Mouse (Mus musculus) hindbrain, embryonic 13.5 days (tissue): ENCODE results near the gene Calr4. TPM values are rescaled to one million over a fixed set of nuclear protein-coding genes. Genes with fewer than 3 reads are reported as not detected.
A peak's percentile ranks its signal among the peaks of the same experiment; 100 is the strongest.

Experiments used
- ATAC-seq: fragments of 200-750 bp; cut with Nextera tagmentation; 2 replicates; pipeline ENCODE4 v1.8.0; 2017; ENCODE audit warnings: moderate TSS enrichment; ENCODE audit not compliant: low FRiP score
- H3K27ac ChIP-seq: fragments of 300-500 bp; sonication (generic); 2 replicates; pipeline ENCODE4 v1.5.1; 2015; ENCODE audit warnings: inconsistent platforms, mild to moderate bottlenecking, moderate library complexity
- H3K27me3 ChIP-seq: fragments of 300-500 bp; sonication (generic); 2 replicates; pipeline ENCODE4 v1.6.1; 2015; ENCODE audit warnings: mild to moderate bottlenecking, inconsistent platforms
- H3K36me3 ChIP-seq: fragments of 300-500 bp; sonication (generic); 2 replicates; pipeline ENCODE4 v1.6.1; 2015; ENCODE audit warnings: mild to moderate bottlenecking, inconsistent platforms
- H3K4me1 ChIP-seq: fragments of 300-500 bp; sonication (generic); replicated peaks from 2 replicates; pipeline ENCODE4 v1.6.1; 2015; ENCODE audit warnings: inconsistent platforms
- H3K4me2 ChIP-seq: fragments of 300-500 bp; sonication (generic); 2 replicates; pipeline ENCODE4 v1.6.1; 2015; ENCODE audit warnings: inconsistent platforms, mild to moderate bottlenecking, moderate library complexity
- H3K4me3 ChIP-seq: fragments of 300-500 bp; sonication (generic); 2 replicates; pipeline ENCODE4 v1.5.1; 2015; ENCODE audit warnings: mild to moderate bottlenecking, inconsistent platforms
- H3K9ac ChIP-seq: fragments of 300-500 bp; sonication (generic); 2 replicates; pipeline ENCODE4 v1.6.1; 2015; ENCODE audit warnings: mild to moderate bottlenecking, inconsistent platforms
- H3K9me3 ChIP-seq: fragments of 300-500 bp; sonication (generic); 2 replicates; pipeline ENCODE4 v1.6.1; 2016; ENCODE audit warnings: inconsistent platforms
- WGBS: fragments of 180-500 bp; shearing (Covaris S2); methylation state at CpG from one replicate; pipeline ENCODE4 v1.1.7; 2015; 5-methylcytosine and 5-hydroxymethylcytosine counted together
- polyA plus RNA-seq: library from polyadenylated mRNA; unstranded; fragments of >200 nt; fragmentation: Nextera tagmentation; extraction: Ambion mirVana; gene quantifications from 2 replicates; pipeline ENCODE4 v1.2.1, GENCODE M21; 2015

Calr4 gene
- polyA plus RNA-seq, 1 experiment from 2014 or later: 2.2 TPM

DNA sequence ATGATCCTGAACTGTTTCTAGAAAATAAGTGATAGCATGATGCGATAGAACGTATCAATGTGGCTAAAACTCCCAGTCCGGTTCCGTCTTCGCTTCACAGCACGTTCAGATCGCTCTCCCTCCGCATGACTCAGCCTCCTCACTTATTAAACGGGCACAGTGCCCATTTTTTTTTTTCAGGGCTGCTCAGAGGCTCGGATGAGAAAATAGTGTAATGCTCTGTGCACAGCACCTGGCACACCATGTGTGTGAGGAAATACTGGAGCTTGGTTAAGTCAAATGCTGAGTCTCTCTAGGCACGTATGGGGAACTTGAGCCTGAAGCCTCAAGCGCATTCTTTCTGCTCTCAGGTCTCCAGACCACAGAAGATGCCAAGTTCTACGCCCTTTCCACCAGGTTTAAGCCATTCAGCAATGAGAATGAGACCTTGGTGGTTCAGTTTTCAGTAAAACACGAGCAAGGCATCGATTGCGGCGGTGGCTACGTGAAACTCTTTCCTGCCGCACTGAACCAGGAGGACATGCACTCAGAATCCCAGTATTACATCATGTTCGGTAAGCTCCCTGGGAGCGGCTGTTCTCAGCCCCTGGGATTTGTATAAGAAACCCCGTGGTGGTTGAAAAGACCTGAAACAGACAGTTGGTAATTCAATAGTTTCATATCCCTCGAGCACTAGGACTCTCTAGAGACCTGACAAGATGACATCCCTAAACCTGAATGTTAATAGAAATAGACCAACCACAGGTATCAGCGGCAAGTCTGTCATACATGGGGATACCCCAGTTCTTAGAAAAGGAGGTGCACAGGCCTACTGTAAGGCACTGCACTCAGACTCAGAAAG, 4.4 kb downstream of the Calr4 start:
- ATAC-seq: no peak
- Histone ChIP-seq H3K9me3 (no peaks in the 10 kb centered on the region; the same call in 1 of the 2 replicates), H3K4me2 (no peak overlapping the region), H3K4me1 (peaks cover 46% of the 10 kb centered on the region), H3K36me3 (no peaks in the 10 kb centered on the region), H3K9ac (no peak overlapping the region), H3K4me3 (no peak overlapping the region), H3K27me3 (no peaks in the 10 kb centered on the region), H3K27ac (no peak overlapping the region)
- 75% methylated on average over 24 of the region's 24 CpGs for WGBS

DNA sequence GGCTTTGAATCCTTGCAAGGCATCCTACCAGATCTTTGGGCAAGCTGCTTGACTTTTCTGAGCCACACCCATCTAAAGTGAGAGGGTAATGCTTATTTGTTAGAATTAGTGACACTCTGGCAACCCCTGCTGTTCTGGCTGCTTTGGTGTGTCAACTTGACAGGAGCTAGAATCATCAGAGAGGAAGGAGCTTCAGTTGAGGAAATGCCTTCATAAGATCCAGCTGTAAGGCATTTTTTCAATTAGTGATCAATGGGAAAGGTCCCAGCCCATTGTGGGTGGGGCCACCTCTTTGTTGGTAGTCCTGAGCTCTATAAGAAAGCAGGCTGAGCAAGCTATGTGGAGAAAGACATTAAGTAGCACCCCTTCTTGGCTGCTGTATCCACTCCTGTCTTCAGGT, 6.9 kb downstream of the Calr4 start:
- no peaks in the 10 kb centered on the region for H3K36me3 ChIP-seq
- no peaks in the 10 kb centered on the region; the same call in 1 of the 2 replicates for H3K9me3 ChIP-seq
- H3K27me3 ChIP-seq: no peaks in the 10 kb centered on the region
- no peak overlapping the region for H3K4me3 ChIP-seq
- no peak for ATAC-seq
- H3K4me2 ChIP-seq: no peak overlapping the region
- peaks cover 26% of the 10 kb centered on the region for H3K4me1 ChIP-seq
- H3K9ac ChIP-seq: no peak overlapping the region
- peak overlapping the region; percentile 52; the same call in 1 of the 2 replicates for H3K27ac ChIP-seq

DNA sequence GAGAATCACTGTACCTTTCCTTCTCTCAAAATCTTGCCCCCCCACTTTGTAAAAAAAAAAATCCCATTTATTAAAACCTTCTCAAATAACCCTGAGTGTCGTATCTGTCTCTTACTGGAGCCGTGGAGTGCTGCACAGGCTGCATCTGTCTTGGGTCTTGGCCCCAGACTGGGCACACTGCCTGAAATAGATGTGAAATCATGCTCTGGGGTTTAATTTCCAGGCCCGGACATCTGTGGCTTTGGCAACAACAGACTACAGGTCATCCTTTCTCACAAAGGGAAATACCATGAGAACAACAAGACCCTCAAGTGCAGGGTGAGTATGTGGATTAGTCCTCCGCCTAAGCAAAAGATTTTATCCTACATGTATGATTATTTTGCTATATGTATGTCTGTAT, 7.6 kb downstream of the Calr4 start:
- H3K4me3 ChIP-seq: no peak overlapping the region
- H3K36me3 ChIP-seq: no peaks in the 10 kb centered on the region
- H3K9me3 ChIP-seq: no peaks in the 10 kb centered on the region; the same call in 1 of the 2 replicates
- peak; percentile 50; the same call in 1 of the 2 replicates for ATAC-seq
- 0 out of 2 replicates have a peak overlapping the region, but pooled peaks have one; percentile 52 for H3K27ac ChIP-seq
- no peak overlapping the region for H3K9ac ChIP-seq
- no peaks in the 10 kb centered on the region for H3K27me3 ChIP-seq
- H3K4me1 ChIP-seq: peaks cover 19% of the 10 kb centered on the region
- WGBS: 43% methylated on average over 4 of the region's 4 CpGs
- no peak overlapping the region for H3K4me2 ChIP-seq

DNA sequence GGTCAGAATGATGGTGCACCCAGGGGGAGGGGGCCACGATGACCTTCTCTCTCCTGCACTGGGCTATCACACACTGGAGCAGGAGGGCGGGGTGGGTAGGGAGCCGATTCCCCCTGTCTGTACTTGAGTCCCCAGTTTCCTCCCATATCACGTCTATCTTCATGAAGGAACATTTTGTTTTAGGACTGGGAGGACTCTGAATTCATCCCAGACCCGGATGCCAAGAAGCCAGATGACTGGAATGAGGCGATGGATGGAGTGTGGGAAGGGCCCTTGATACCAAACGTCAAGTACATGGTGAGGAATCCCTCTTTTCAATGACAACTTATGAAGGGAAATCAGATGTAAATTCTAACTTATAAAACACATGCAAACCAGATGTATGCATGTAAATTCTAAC, 10.2 kb downstream of the Calr4 start:
- no peak overlapping the region for H3K4me2 ChIP-seq
- no peak overlapping the region for H3K4me3 ChIP-seq
- H3K9ac ChIP-seq: no peak overlapping the region
- H3K27ac ChIP-seq: no peak overlapping the region
- ATAC-seq: no peak
- 88% methylated on average over 7 of the region's 7 CpGs for WGBS
- no peaks in the 10 kb centered on the region for H3K36me3 ChIP-seq
- no peaks in the 10 kb centered on the region for H3K27me3 ChIP-seq
- no peaks in the 10 kb centered on the region; the same call in 1 of the 2 replicates for H3K9me3 ChIP-seq
- H3K4me1 ChIP-seq: peaks cover 10% of the 10 kb centered on the region; the same call in 1 of the 2 replicates

DNA sequence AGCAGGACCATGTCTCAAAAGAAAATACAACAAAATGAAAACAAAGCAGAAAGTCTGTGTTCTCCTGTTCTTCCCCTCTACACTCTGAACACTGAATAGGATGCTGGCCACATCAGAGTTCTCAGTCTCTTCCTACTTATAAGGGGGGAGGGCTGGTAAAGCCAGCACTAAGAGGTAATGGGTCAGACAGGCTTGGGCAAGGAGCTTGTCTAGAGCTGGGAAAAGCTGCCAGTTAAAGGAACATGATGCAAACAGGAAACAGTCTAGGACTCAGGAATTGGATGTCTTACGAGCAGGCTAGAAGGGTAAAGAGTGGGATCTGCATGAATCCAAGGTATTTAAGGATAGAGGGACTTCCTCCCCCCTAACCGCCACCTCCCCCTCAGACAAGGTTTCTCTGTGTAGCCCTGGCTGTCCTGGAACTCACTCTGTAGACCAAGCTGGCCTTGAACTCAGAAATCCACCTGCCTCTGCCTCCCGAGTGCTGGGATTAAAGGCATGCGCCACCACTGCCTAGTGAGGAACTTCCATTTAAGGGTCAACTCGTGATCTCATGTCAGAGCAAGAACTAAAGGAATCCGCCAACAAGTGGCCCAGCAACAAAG, 10.8 kb downstream of the Calr4 start:
- Histone ChIP-seq H3K4me3 (no peak overlapping the region), H3K27ac (no peak overlapping the region), H3K9ac (no peak overlapping the region), H3K4me2 (no peak overlapping the region), H3K4me1 (peaks cover 10% of the 10 kb centered on the region; the same call in 1 of the 2 replicates), H3K27me3 (no peaks in the 10 kb centered on the region), H3K36me3 (no peaks in the 10 kb centered on the region), H3K9me3 (no peaks in the 10 kb centered on the region)
- no peak for ATAC-seq
- 89% methylated on average over 6 of the region's 6 CpGs for WGBS

DNA sequence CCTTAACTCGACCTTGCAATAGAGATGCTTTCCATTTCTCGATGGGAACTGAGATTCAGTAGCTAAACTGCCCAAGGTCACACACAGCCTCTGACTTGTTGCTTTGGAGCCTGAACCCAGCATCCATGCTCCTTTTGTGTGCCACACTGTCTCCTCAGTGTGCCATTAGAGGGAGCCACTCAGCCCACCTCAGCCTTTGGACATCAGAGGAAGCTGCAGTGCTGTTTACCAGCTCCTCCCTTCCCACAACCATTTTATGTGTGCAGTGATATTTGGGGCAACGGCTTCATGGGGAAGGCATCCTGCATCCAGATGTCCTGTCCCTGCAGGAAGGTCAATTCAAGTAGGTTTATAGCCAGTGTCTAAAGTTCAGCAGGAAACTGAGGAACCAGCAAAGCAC, 17.3 kb downstream of the Calr4 start:
- no peak overlapping the region for H3K4me3 ChIP-seq
- no peak for ATAC-seq
- H3K9me3 ChIP-seq: no peaks in the 10 kb centered on the region
- H3K27ac ChIP-seq: no peak overlapping the region
- no peak overlapping the region for H3K9ac ChIP-seq
- H3K36me3 ChIP-seq: no peaks in the 10 kb centered on the region
- no peak overlapping the region for H3K4me2 ChIP-seq
- no peaks in the 10 kb centered on the region for H3K27me3 ChIP-seq
- no peaks in the 10 kb centered on the region for H3K4me1 ChIP-seq
- WGBS: 49% methylated on average over 3 of the region's 3 CpGs

DNA sequence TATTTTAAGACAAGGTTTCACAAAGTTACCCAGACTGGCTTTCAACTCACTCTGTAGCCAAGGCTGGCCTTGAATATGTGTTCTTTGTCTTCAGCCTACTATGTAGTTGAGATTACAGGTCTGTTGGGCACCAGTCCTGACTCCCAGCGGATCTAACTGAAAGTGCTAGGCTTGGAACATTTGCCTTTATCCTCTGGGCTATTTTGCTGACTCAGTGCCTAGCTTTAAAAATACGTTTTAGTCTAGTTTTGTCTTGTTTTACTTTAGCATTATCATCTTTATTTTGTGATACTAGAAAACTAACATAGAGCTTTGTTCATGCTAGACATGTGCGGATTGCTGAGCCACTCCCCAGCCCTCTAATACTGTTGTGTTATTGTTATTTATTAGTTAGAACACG, 17.9 kb downstream of the Calr4 start:
- no peak overlapping the region for H3K4me3 ChIP-seq
- H3K36me3 ChIP-seq: no peaks in the 10 kb centered on the region
- H3K9me3 ChIP-seq: no peaks in the 10 kb centered on the region
- no peaks in the 10 kb centered on the region for H3K27me3 ChIP-seq
- no peak overlapping the region for H3K4me2 ChIP-seq
- H3K9ac ChIP-seq: no peak overlapping the region
- H3K4me1 ChIP-seq: no peaks in the 10 kb centered on the region
- no peak for ATAC-seq
- 81% methylated on average over 4 of the region's 4 CpGs for WGBS
- H3K27ac ChIP-seq: no peak overlapping the region

DNA sequence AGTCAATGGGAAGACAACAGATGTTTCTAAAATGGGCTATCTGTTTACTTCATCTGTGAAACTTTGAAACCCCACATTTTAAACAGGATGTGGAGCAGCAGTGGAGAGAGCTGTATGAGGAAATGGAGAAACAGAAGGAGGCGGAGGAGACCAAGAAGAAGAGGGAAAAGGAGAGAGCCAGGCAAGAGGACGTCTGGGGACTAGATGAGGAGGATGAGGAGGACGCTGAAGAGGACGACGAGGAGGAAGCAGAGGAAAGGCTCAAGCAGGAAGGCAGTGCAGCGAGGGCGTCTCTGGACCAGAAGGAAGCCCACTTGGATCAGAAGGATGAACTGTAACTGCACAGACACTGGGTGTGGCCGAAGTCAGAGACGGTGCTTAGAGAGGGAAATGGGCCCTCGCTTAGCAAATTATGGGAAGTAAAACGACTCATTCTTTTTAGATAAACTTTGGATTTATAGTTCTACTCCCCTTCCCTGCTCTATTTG, 19.4 kb downstream of the Calr4 start:
- Histone ChIP-seq H3K4me1 (no peaks in the 10 kb centered on the region), H3K27me3 (no peaks in the 10 kb centered on the region), H3K4me3 (no peak overlapping the region), H3K36me3 (no peaks in the 10 kb centered on the region), H3K4me2 (no peak overlapping the region), H3K9ac (no peak overlapping the region), H3K27ac (no peak overlapping the region), H3K9me3 (no peaks in the 10 kb centered on the region)
- WGBS: 76% methylated on average over 11 of the region's 11 CpGs
- ATAC-seq: no peak

DNA sequence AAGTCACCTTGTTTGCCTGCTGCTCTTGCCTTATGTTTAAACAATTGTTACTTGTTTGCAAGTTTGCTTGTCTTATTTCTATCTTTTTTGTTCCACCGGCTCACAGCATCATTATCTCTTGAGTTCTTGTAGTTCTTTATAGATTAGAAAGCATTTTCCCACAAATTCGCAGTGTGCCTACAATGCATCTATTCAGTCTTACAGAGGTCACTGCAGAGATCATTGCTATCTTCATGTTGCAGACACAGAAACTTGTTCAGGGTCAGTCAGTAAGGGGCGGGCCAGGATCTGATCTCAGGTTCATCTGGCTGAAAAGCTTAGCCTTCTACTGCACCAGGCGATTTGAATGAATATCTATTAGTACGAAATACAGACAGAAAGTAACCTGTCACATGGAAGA, 20.2 kb downstream of the Calr4 start:
- no peaks in the 10 kb centered on the region for H3K4me1 ChIP-seq
- no peak for ATAC-seq
- no peak overlapping the region for H3K4me2 ChIP-seq
- no peaks in the 10 kb centered on the region for H3K36me3 ChIP-seq
- H3K27ac ChIP-seq: no peak overlapping the region
- H3K9ac ChIP-seq: no peak overlapping the region
- H3K27me3 ChIP-seq: no peaks in the 10 kb centered on the region
- WGBS: 83% methylated on average over 5 of the region's 5 CpGs
- no peaks in the 10 kb centered on the region for H3K9me3 ChIP-seq
- H3K4me3 ChIP-seq: no peak overlapping the region

DNA sequence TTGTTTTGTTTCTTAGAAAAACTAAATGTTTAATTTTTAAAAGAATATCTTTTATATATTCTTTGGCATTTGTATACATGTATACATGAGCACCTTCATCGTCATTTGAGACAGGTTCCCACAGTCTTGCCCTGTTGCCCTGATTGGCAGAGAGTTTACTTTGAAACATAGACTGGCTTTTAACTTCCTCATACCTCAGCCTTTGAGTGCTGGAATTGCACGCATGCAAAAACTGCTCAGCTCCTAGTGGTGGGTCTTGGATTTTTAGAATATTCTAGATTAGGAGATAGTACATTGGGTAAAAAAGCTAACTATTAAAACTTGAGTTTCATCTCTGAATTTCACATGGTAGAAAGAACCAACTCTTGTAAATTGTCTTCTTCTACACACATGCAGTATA, 21.0 kb downstream of the Calr4 start:
- 89% methylated on average over 2 of the region's 2 CpGs for WGBS
- no peak for ATAC-seq

DNA sequence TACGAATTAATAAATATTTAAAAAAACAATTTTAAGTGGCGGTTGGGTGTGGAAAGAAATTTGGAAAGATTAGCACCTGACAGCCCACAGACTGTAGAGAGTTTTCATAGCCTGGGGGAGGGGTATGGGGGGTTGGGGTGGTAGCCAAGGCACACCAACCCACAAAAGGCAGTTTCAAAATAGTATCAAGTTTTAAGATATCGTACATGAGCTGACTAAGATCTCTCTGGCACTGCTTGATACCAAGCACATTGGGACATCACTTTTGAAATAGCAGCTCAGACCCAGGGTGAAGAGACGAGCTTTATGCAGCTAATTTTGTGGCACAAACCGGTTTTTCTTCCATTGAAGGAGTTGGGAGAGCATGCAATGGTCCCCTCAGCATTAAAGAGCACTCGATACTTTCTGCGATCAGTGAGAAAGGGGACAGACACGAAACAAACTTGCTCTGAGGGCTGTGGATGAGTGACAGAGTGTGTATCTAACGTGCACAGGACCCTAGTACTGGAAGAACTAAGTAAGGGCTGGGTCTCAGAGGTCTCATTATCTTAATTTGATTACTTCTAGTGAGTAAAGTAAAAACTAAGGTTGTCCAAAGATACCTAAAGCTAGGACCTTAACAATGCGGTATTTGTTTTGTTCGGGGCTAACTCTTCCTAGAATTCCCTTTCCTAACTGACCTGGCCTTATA, 21.6 kb downstream of the Calr4 start:
- Histone ChIP-seq H3K9ac (no peak overlapping the region), H3K27me3 (no peaks in the 10 kb centered on the region), H3K4me1 (no peaks in the 10 kb centered on the region), H3K27ac (no peak overlapping the region), H3K4me3 (no peak overlapping the region), H3K4me2 (no peak overlapping the region), H3K9me3 (no peaks in the 10 kb centered on the region), H3K36me3 (no peaks in the 10 kb centered on the region)
- ATAC-seq: no peak
- 86% methylated on average over 11 of the region's 11 CpGs for WGBS

More for the DNA sequence above, 21.0 kb downstream of the Calr4 start:
- Histone ChIP-seq H3K4me1 (no peaks in the 10 kb centered on the region), H3K4me3 (no peak overlapping the region), H3K36me3 (no peaks in the 10 kb centered on the region), H3K9me3 (no peaks in the 10 kb centered on the region), H3K4me2 (no peak overlapping the region), H3K27ac (no peak overlapping the region), H3K9ac (no peak overlapping the region), H3K27me3 (no peaks in the 10 kb centered on the region)

DNA sequence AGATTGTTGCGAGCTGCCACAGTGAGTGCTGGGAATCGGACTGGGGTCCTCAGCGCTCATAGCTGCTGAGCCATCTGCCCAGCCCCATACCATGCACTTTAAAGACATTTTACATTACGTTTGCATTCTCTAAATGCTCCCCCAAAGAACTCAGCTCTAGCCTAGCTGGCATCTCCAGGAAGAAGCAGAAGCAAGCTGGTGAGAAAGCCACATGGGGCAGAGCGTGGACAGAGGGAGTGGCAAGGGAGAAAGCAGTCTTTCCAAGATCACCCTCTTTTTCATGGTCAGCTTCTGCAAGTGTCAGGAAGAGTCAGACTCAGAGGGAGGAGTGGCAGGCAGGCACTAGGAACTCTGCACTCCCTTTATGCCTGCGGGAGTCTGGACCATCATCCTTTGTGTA, 22.5 kb downstream of the Calr4 start:
- Histone ChIP-seq H3K27me3 (no peaks in the 10 kb centered on the region), H3K4me2 (no peak overlapping the region), H3K9ac (no peak overlapping the region), H3K4me3 (no peak overlapping the region), H3K9me3 (no peaks in the 10 kb centered on the region), H3K36me3 (no peaks in the 10 kb centered on the region), H3K4me1 (no peaks in the 10 kb centered on the region), H3K27ac (no peak overlapping the region)
- WGBS: 87% methylated on average over 6 of the region's 6 CpGs
- no peak for ATAC-seq
